Mouse (Mus musculus): ENCODE results near the gene Fyco1. TPM values are rescaled to one million over a fixed set of nuclear protein-coding genes. Genes with fewer than 3 reads are reported as not detected.

Fyco1 gene
- 41.4 TPM for polyA plus RNA-seq (2014; fragmentation: Illumina TruSeq; extraction: RNeasy Lipid Tissue Mini Kit (QIAGEN cat#74804); ENCODE audit: low read depth, low replicate concordance)

DNA sequence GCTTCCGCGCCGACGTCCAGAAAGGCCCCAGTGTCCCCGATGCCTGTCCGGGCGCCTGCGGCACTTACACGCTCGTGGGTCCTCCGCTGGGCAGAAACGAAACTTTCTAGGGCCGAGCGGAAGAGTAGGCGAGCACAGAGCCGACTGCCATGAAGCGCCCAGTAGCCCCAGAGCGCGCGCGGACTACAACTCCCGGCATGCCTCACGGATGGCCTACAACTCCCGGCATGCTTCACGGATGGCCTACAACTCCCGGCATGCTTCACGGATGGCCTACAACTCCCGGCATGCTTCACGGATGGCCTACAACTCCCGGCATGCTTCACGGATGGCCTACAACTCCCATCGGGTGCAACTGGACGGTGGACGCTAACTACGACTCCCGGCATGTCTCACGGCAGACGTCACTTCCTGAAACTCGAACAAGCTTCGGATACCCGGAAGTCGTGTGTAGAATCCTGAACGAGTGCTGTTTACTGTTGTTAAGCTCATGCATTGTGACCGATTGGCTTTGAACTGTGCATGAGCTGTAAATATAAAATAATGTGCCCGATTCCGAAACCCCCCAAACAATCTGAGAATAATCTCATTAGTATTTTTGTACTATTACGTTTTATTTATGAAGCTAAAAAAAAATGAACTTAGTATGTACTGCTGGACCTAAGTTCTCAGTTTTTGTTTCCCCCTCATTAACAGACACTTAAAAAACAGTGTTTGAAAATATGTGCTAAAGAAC, at the start of gene Fyco1:
Gene Fyco1, minus strand, starts transcription at position 187 of the 736 bp plus-strand sequence.

DNA sequence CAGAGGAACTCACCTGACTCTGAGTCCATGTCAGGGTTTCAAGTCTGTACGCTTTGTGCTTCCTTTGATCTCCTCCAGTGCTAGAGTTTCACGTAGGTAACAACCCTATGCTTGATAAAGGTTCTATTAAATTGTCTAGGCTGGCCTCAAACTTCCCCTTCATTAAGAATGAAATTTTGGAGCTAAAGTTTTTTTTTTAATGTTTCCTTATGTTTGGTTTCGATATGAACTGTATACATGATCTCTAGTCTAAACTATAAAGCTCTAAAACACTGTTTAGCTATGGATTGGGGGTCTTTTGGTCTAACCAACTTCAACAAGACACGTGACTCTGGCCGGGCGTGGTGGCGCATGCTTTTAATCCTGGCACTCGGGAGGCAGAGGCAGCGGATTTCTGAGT, 10.2 kb upstream of the Fyco1 start, which contains the start of gene Xcr1:
Gene Xcr1, minus strand, starts transcription at position 101 of the 400 bp plus-strand sequence.

DNA sequence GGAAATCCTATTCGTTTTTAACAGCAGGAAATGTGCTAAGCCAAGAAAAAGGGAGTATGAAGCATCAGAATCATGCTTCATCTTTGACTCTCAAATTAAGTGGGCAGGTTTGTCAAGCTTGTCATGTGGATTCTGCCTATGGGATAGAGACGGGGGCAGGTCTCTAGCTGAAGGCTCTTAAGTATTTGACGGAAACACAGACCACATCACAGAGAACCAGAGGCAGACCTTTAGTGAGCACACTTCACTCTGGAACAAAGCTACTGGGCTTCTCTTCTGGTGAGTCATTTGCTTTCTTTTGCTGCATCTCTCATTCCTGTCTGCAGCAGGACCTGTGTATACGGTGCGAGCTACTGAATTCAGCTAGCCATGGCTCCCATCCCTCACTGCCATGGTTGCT, 45.4 kb downstream of the Fyco1 start, which contains the start of gene Cxcr6:
Gene Cxcr6, plus strand, starts transcription at position 209 of the 400 bp plus-strand sequence.

Other genes starting within 250 kb of the Fyco1 start
- gene Slc6a20b, start 219.3 kb downstream of the Fyco1 start, polyA plus RNA-seq (2014; fragmentation: Illumina TruSeq; extraction: RNeasy Lipid Tissue Mini Kit (QIAGEN cat#74804); ENCODE audit: low read depth, low replicate concordance) = 0.21 TPM
- gene Ccr9, start 173.5 kb downstream of the Fyco1 start, polyA plus RNA-seq (2014; fragmentation: Illumina TruSeq; extraction: RNeasy Lipid Tissue Mini Kit (QIAGEN cat#74804); ENCODE audit: low read depth, low replicate concordance) = not detected
- gene Slc6a20a, start 173.0 kb downstream of the Fyco1 start, polyA plus RNA-seq (2014; fragmentation: Illumina TruSeq; extraction: RNeasy Lipid Tissue Mini Kit (QIAGEN cat#74804); ENCODE audit: low read depth, low replicate concordance) = 1.6 TPM
- gene Lztfl1, start 134.2 kb downstream of the Fyco1 start, polyA plus RNA-seq (2014; fragmentation: Illumina TruSeq; extraction: RNeasy Lipid Tissue Mini Kit (QIAGEN cat#74804); ENCODE audit: low read depth, low replicate concordance) = 693 TPM
- gene Cxcr6, start 45.4 kb downstream of the Fyco1 start, polyA plus RNA-seq (2014; fragmentation: Illumina TruSeq; extraction: RNeasy Lipid Tissue Mini Kit (QIAGEN cat#74804); ENCODE audit: low read depth, low replicate concordance) = 0.38 TPM
- 0.24 TPM for gene Xcr1, start 10.1 kb upstream of the Fyco1 start, polyA plus RNA-seq (2014; fragmentation: Illumina TruSeq; extraction: RNeasy Lipid Tissue Mini Kit (QIAGEN cat#74804); ENCODE audit: low read depth, low replicate concordance)
- gene Ccr1, start 116.8 kb upstream of the Fyco1 start, polyA plus RNA-seq (2014; fragmentation: Illumina TruSeq; extraction: RNeasy Lipid Tissue Mini Kit (QIAGEN cat#74804); ENCODE audit: low read depth, low replicate concordance) = 0.20 TPM
- gene Ccr1l1, start 126.5 kb upstream of the Fyco1 start, polyA plus RNA-seq (2014; fragmentation: Illumina TruSeq; extraction: RNeasy Lipid Tissue Mini Kit (QIAGEN cat#74804); ENCODE audit: low read depth, low replicate concordance) = not detected
- 0.08 TPM for gene Ccr3, start 170.1 kb upstream of the Fyco1 start, polyA plus RNA-seq (2014; fragmentation: Illumina TruSeq; extraction: RNeasy Lipid Tissue Mini Kit (QIAGEN cat#74804); ENCODE audit: low read depth, low replicate concordance)